Mouse (Mus musculus): ENCODE data around the gene Gm30191. TPM values are rescaled to one million over a fixed set of nuclear protein-coding genes. Genes with fewer than 3 reads are reported as not detected.

Gene Gm30191
- total and polyA plus RNA-seq, 3 experiments: not detected

- no peak for DNase-seq (ENCODE audit: extremely low read depth)
- peaks cover 12% of the 10 kb centered on the region for H3K9me3 ChIP-seq (replicated peaks; ENCODE audit: low read length)
- peaks cover 92% of the 10 kb centered on the region for H3K27me3 ChIP-seq (replicated peaks)
- TF ChIP-seq ZMIZ1 (IDR thresholded peaks at IDR 0.05; ENCODE audit: low read depth, low read length): no peak
- TF ChIP-seq ELF1 (IDR thresholded peaks at IDR 0.05; ENCODE audit: low read depth, low read length): no peak
- TF ChIP-seq ZKSCAN1 (IDR thresholded peaks at IDR 0.05; ENCODE audit: borderline replicate concordance, low read depth, low read length): no peak
- no peak for TF ChIP-seq KAT2A (IDR thresholded peaks at IDR 0.05; ENCODE audit: insufficient replicate concordance, low read length)
- no peak for TF ChIP-seq UBTF (IDR thresholded peaks at IDR 0.05; ENCODE audit: low read depth, low read length)
- TF ChIP-seq TCF12 (IDR thresholded peaks at IDR 0.05; ENCODE audit: low read depth, low read length): no peak
- TF ChIP-seq CHD1 (IDR thresholded peaks at IDR 0.05; ENCODE audit: low read depth, low read length): no peak
- TF ChIP-seq ETS1 (conservative IDR thresholded peaks at IDR 0.05; ENCODE audit: low read depth, low read length): no peak
- TF ChIP-seq MAZ (IDR thresholded peaks at IDR 0.05; ENCODE audit: low read depth, low read length): no peak
- TF ChIP-seq NELFE (IDR thresholded peaks at IDR 0.05; ENCODE audit: low read depth, low read length): no peak
- TF ChIP-seq CTCF (conservative IDR thresholded peaks at IDR 0.05 in 1 of 2, IDR thresholded peaks at IDR 0.05 in 1 of 2; ENCODE audit: low read depth in 2 of 2, low read length in 2 of 2): no peak
- TF ChIP-seq POLR2AphosphoS2 (IDR thresholded peaks at IDR 0.05; ENCODE audit: low read depth, low read length): no peak
- TF ChIP-seq POLR2A (IDR thresholded peaks at IDR 0.05; ENCODE audit: low read depth, low read length): no peak
- no peak for TF ChIP-seq JUN (IDR thresholded peaks at IDR 0.05; ENCODE audit: insufficient read depth, low read depth, low read length)
- TF ChIP-seq BHLHE40 (IDR thresholded peaks at IDR 0.05; ENCODE audit: low read depth, low read length): no peak
- no peak for TF ChIP-seq NRF1 (IDR thresholded peaks at IDR 0.05; ENCODE audit: low read depth, low read length)
- no peak for TF ChIP-seq SIN3A (IDR thresholded peaks at IDR 0.05; ENCODE audit: low read length)
- TF ChIP-seq ZNF384 (IDR thresholded peaks at IDR 0.05; ENCODE audit: low read depth, low read length): no peak
- no peak for TF ChIP-seq RCOR1 (conservative IDR thresholded peaks at IDR 0.05; ENCODE audit: low read depth, low read length)
- TF ChIP-seq IRF4 (IDR thresholded peaks at IDR 0.05; ENCODE audit: low read depth, low read length): no peak
- no peaks in the 10 kb centered on the region for H3K79me2 ChIP-seq (replicated peaks; ENCODE audit: control insufficient read depth, extremely low read depth, insufficient read depth, poor library complexity, severe bottlenecking)
- H3K27ac ChIP-seq (ENCODE audit: insufficient read depth, low read depth): no peak overlapping the region
- dilution Hi-C loops (cut with MboI; ENCODE audit: extremely low pct_ligation_motif_present, extremely low pct_unique_long_range_greater_than_20kb, low sequenced_read_pairs) (no loop called here), in situ Hi-C loops (cut with MboI; ENCODE audit: low pct_ligation_motif_present, low pct_unique_long_range_greater_than_20kb, low sequenced_read_pairs) (loop anchor here (25.0 kb wide), 1 partner anchor 237 kb away; the partner anchor contains the start of gene Paqr7)
- no peaks in the 10 kb centered on the region for H3K36me3 ChIP-seq (replicated peaks in 1 of 2; ENCODE audit: control insufficient read depth in 1 of 2, insufficient read depth in 1 of 2, low read length in 1 of 2)
- H3K4me1 ChIP-seq (ENCODE audit: control insufficient read depth in 1 of 2, insufficient read depth in 2 of 2): peaks cover 0 to 12% of the 10 kb centered on the region in 2 experiments; a peak in 1 of 4 replicates
- no peak overlapping the region for H3K9ac ChIP-seq (ENCODE audit: insufficient read depth, low read depth)
- H3K4me3 ChIP-seq (replicated peaks in 1 of 3; ENCODE audit: low read depth in 2 of 3, low read length in 2 of 3, poor library complexity in 1 of 3): no peak overlapping the region
- H3K4me2 ChIP-seq (ENCODE audit: insufficient read depth, low read depth, poor library complexity, severe bottlenecking): peak overlapping the region; percentile 42
Measured at GRCm38 (mm10) chr4:134250116-134250929, 3.6 kb downstream of the Gm30191 start.

- Histone ChIP-seq H3K4me3 (replicated peaks in 1 of 3; ENCODE audit: low read depth in 2 of 3, low read length in 2 of 3, poor library complexity in 1 of 3) (no peak overlapping the region), H3K36me3 (replicated peaks in 1 of 2; ENCODE audit: control insufficient read depth in 1 of 2, insufficient read depth in 1 of 2, low read length in 1 of 2) (no peaks in the 10 kb centered on the region), H3K27me3 (replicated peaks) (peaks cover 89% of the 10 kb centered on the region), H3K9ac (ENCODE audit: insufficient read depth, low read depth) (no peak overlapping the region), H3K9me3 (replicated peaks; ENCODE audit: low read length) (peaks cover 12% of the 10 kb centered on the region), H3K4me1 (ENCODE audit: control insufficient read depth in 1 of 2, insufficient read depth in 2 of 2) (peaks cover 0 to 9% of the 10 kb centered on the region in 2 experiments; a peak in 1 of 4 replicates), H3K27ac (ENCODE audit: insufficient read depth, low read depth) (no peak overlapping the region), H3K4me2 (ENCODE audit: insufficient read depth, low read depth, poor library complexity, severe bottlenecking) (no peak overlapping the region), H3K79me2 (replicated peaks; ENCODE audit: control insufficient read depth, extremely low read depth, insufficient read depth, poor library complexity, severe bottlenecking) (no peaks in the 10 kb centered on the region)
- dilution Hi-C loops (cut with MboI; ENCODE audit: extremely low pct_ligation_motif_present, extremely low pct_unique_long_range_greater_than_20kb, low sequenced_read_pairs) (no loop called here), in situ Hi-C loops (cut with MboI; ENCODE audit: low pct_ligation_motif_present, low pct_unique_long_range_greater_than_20kb, low sequenced_read_pairs) (loop anchor here (25.0 kb wide), 1 partner anchor 236 kb away; the partner anchor contains the start of gene Paqr7)
- no peak for TF ChIP-seq ELF1 (IDR thresholded peaks at IDR 0.05; ENCODE audit: low read depth, low read length)
- TF ChIP-seq USF2 (conservative IDR thresholded peaks at IDR 0.05; ENCODE audit: low read depth, low read length): no peak
- TF ChIP-seq NELFE (IDR thresholded peaks at IDR 0.05; ENCODE audit: low read depth, low read length): no peak
- TF ChIP-seq ZKSCAN1 (IDR thresholded peaks at IDR 0.05; ENCODE audit: borderline replicate concordance, low read depth, low read length): no peak
- TF ChIP-seq CHD2 (IDR thresholded peaks at IDR 0.05; ENCODE audit: low read length): no peak
- TF ChIP-seq ETS1 (conservative IDR thresholded peaks at IDR 0.05; ENCODE audit: low read depth, low read length): no peak
- TF ChIP-seq ZMIZ1 (IDR thresholded peaks at IDR 0.05; ENCODE audit: low read depth, low read length): no peak
- TF ChIP-seq E2F4 (IDR thresholded peaks at IDR 0.05; ENCODE audit: insufficient replicate concordance, low read depth, low read length): no peak
- no peak for TF ChIP-seq HCFC1 (IDR thresholded peaks at IDR 0.05; ENCODE audit: low read depth, low read length)
- TF ChIP-seq CHD1 (IDR thresholded peaks at IDR 0.05; ENCODE audit: low read depth, low read length): no peak
- TF ChIP-seq POLR2AphosphoS2 (IDR thresholded peaks at IDR 0.05; ENCODE audit: low read depth, low read length): no peak
- DNase-seq (ENCODE audit: extremely low read depth): no peak
Measured at GRCm38 (mm10) chr4:134250930-134251240, 4.2 kb downstream of the Gm30191 start.

All from CH12.LX (cell line).